Mouse (Mus musculus) common myeloid progenitor, adult 5-6 weeks (primary cell): ENCODE results near the gene Gm48552. TPM values are rescaled to one million over a fixed set of nuclear protein-coding genes. Genes with fewer than 3 reads are reported as not detected.

Experiments used
- ATAC-seq: replicated peaks from 2 replicates; pipeline ENCODE4 v1.8.0; 2016; ENCODE audit warnings: low read depth, mild to moderate bottlenecking, moderate TSS enrichment, inconsistent platforms; ENCODE audit not compliant: poor library complexity, severe bottlenecking
- total RNA-seq: library from RNA; stranded (forward); fragments of 200-1000, 187-1606 nt; gene quantifications from 2 replicates; pipeline ENCODE4 v1.2.3, GENCODE M21; 2017

Gene Gm48552
- total RNA-seq, 1 experiment from 2014 or later, result not detected

DNA sequence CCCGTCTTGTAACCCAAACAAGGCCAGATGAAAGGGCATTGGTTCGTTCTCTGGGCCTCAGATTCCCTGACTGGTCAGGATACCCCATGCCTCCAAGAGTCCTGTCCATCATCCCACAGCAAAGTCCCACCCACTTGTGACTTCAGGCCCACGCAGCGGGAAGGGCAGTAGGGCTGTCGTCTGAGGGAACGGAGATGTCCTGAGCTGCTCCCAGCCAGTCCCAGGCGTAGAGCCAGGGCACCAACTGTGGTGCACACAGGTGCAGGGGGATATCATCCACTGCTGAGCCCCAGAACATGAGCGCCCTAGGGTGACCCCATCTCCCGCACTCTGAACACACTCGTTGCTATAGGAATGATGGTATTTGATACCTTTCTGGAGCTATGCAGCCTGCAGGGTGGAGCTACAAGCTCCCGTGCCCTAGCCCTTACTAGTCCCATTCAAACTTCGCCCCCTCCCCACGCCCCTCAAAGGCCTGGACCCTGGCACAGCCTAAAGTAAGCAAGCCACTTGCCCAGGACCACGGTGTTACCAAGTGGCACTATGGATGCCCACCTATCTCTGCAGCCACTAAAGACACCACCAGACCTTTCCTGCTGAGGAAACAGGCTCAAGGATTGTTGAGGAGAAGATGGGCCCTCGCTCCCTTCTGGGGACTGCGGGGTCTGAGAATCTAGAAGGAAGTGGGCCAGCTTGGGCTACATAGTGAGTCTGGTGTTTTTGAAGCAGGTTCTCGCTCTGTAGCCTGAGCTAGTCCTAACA lies 26.9 kb downstream of the Gm48552 start:
- ATAC-seq, result no peak

- ATAC-seq, result peak; percentile 48
Measured at GRCm38 (mm10) chr10:81416581-81417226, 27.9 kb downstream of the Gm48552 start.

- ATAC-seq, result no peak
Measured at GRCm38 (mm10) chr10:81417227-81418215, 28.7 kb downstream of the Gm48552 start.

DNA sequence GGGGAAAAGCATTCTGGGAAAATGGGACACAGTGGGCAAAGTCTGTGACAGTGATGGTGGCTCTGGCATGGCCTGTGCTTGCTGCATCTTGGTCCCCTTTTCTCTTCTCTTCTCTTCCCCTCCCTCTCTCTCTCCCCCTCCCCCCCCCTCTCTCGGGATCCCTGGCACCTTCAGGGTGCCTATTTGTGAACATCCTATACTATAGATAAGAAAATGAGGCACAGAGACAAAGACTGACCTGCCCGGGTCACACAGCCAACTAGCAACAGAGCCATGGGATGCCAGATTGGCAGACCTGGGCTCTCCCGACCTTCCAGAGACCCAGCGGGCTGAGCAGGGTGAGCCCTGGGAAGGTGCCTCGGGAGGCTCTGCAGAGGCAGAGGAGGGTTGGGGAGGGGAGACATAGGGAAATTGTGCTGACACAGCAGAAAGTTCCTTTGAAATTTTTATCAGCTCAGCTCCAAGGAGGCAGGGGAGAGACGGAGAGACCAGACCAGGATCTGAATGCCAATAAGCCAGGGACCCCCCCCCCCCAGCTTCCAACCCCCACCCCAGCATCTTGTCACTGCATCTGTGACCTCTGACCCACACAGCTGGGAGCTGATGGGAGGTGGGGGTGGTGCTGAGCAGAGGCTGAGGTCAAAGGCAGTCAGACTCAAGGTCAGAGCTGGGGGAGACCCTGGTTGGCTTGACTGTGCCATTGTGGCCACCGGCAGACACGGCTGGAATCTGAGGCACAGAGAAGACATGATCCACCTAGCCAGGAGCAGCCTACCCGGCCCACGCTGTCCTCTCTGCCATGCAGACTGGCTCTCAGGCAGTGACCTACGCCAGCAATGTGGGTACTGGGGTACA lies 29.6 kb downstream of the Gm48552 start:
- ATAC-seq, result no peak

DNA sequence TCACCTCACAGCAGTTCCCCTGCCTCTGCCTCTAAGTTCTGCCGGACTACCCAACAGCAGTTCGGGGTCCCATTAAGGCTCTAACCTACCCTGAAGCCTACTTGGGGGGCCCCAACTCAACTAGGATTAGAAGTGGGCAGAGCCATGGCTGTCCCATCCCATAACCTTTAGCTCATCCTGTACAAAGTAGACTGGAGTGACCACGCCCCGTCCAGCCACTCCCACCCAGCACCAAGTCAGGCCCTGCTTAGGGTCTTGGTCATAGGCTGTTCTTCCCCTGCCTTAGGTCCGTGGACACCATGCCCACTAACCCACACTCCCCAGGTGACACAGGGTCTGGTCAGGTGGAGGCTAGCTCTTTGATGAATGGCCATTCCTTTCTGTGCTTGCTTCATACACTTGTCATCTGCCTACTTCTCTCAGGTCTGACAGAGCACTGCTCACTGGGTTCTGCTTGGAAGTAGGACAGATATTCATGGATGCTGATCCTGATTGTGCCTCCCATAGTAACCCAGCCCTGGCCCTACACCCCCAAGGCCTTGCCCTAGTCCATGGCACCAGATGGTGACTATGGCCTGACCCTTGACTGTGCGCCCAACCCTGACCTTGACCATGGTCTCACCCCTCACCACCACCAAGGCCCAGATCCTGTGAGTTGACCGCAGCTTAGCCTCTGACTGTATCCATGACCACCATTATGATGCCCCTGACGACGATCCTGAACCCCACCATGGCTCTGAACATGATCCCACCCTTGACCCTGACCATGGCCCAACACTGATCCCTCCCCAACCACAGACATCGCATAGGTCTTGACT lies 30.5 kb downstream of the Gm48552 start:
- ATAC-seq, result no peak

- ATAC-seq, result no peak
Measured at GRCm38 (mm10) chr10:81420191-81420767, 31.5 kb downstream of the Gm48552 start.

DNA sequence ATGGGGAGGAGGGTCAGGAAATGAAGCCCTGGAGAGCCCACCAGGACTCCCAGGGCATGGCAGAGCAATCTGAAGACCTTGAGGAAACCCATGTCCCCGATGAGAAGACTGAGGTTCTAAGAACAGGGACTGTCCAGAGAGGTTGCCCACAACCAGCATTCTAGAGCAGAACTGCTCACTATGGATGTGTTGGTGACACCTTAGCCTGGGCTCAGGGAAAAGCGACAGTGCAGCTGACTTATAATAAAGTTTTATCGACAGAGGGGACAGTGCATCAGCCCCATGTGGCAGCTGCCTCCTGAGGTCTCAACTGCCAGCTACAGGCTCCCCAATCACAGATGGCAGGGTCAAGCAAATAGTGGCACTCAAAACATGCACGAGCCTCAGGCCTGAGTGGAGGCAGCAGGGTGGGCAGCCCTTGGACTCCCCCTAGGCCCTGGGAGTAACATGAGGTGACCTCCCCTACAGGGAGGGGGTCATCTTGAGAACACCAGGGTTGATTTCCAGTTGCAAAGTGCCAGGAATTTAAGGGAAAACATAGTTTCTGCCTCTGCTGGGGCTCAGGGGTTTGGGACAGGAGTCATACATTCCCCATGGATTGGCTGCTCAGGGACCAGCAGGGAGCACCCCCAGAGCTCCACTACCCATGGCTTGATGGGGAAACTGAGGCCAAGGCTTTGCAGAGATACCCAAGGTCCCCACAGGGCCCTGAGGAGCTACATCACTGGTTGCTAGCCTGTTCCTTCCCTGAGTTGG lies 32.4 kb downstream of the Gm48552 start:
- no peak for ATAC-seq

DNA sequence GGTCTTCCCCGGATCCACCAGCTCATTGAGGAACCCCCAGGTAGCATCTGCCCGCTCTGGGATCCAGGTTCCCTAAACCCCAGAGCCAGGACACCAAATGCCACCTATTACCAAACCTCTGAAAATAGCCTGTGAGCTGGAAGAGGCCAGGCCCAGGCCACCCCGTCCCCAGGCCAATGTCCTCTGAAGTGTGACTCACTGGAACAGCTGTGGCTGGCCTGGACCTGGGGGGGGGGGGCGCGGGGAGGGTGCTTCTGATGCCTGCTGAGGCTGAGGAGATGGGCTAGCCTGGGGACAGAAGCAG lies 32.9 kb downstream of the Gm48552 start:
- no peak for ATAC-seq

DNA sequence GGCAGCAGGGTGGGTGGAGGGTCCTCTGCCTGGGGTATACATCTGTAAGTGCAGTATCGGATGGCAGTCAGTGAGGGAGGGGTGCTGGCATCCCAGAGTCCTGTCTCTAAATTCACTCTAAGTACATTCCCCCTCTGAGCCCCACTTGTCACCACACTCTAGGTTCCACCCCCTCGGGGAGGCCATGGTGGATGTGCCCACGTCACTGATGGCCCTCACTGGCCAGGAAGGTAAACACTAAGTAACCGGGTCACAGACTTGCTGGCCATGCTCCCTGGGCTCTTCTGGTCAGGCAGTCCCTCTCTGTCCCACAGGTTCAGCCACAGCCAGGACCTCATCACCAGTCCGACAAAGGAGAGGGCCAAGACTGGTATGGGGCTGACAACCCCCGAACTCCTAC lies 33.4 kb downstream of the Gm48552 start:
- no peak for ATAC-seq

DNA sequence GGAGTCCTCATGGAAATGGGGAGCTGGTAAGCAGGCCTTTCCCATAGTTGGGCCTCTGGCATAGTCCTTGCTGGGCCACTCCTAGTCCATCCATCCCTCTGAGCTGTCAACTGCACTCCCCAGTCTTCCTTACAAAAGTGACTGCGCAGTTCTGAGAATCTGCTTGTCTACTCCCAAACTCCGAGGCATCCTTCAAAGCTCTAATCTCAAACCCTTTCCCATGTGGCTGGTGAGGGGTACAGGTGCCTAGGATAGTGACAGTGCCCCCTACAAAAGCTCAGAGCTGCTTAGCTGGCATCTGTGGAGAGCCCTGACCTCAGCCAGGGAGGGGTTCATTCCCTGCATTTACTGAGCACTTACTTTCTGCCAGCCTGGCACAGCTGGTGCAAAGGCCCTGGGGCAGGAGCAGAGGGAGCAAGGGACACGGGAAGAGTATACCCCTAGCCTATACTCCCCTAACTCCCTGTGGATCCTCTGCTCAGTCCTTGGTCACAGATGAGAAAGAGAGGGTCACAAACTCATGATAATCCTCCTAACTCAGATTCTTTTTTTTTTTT lies 33.9 kb downstream of the Gm48552 start:
- ATAC-seq, result no peak

DNA sequence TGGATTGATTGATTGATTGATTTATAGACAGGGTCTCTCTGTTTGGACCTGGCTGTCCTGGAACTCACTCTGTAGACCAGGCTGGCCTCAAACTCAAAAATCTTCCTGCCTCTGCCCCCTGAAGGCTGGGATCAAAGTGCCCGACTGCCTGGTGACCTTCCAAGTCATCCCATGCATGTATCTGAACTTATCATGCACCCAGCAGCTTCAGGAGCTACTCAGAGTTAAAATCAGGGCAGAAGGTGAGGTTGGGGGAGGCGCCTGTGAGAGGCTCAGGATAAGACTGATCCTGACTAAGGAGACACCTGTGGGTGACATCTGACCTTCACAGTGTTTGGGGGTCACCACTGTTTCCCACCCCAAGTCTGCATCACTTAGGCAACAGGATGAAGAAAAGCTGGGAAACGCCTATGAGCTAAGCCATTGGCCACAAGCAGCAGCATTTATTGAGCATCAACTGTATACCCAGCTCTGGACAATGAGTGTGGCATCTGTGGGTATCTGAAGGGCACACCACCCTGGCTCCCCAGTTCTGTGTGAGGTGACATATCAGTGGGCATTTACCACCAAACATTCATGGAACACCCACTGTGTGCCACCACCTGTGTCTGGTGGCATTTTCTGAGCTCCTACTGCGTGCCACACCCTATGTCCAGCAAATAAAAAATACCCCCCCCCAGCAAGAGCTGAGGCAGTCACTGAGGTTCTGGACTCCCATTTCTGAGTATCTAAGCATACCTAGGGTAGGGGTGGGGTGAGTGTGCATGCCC lies 34.9 kb downstream of the Gm48552 start:
- no peak for ATAC-seq

DNA sequence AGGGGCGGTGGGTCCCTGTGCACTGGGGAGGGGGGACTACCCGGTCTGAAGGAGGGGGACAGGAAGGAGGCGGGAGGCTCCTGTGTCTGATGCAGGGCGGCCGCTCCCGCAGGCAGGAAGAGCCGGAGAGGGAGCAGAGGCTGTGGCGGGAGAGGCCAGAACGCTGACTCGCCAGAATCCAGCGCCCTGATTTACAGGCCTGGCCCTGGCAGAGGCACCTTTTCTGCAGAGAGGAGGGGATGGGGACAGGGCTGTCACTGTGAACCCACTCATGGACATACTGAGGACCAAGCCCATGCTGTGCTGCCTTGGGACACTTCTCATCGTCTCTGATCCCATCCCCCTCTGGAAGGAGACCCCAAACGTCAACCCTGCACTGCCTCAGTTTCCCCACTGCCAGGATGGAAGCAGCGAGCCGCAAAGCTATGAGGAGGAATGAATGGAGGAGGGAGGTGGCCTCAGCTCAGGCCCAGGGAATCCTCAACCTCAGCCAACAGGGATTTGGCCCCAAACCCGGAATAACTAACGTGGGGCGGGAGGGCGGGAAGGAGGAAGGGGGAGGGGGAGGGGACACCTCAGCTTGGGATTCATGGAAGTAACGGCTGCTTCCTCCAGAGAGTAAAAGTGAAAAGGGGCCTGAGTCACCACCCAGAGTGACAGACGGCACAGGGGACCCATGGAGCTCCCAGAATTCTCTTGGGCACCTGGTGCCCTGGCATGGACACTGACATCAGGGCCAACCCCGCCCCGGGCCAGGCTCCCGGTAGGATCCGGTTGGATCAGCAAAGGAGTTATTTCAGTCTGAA lies 35.6 kb downstream of the Gm48552 start:
- 0 out of 2 replicates have a peak, but pooled peaks have one; percentile 9 for ATAC-seq

GRCm38 (mm10) chr10:81425236-81425850 lies 36.5 kb downstream of the Gm48552 start:
- no peak for ATAC-seq

GRCm38 (mm10) chr10:81426081-81426671 lies 37.4 kb downstream of the Gm48552 start:
- no peak for ATAC-seq

GRCm38 (mm10) chr10:81426897-81427296 lies 38.1 kb downstream of the Gm48552 start:
- no peak for ATAC-seq
